Mouse (Mus musculus): Measurements from ENCODE around the gene Tbc1d10b. TPM values are rescaled to one million over a fixed set of nuclear protein-coding genes. Genes with fewer than 3 reads are reported as not detected.
"Not testable (repeated sequence)": the region's sequence is repeated elsewhere in the genome, so short reads cannot be mapped to it uniquely, and the experiment has no call there.

The Tbc1d10b gene
- total RNA-seq, 1 experiment from 2014 or later: 38.9 TPM

GRCm38 (mm10) chr7:127207374-127208294 is 634 bp downstream of the Tbc1d10b start:
- DNase-seq: peak; percentile 66

- no peak for DNase-seq
Observed at GRCm38 (mm10) chr7:127206606-127207005, 1.7 kb downstream of the Tbc1d10b start.

- no peak for DNase-seq
Observed at GRCm38 (mm10) chr7:127196484-127196883, 11.8 kb downstream of the Tbc1d10b start.

- DNase-seq: peak; percentile 97
Observed at GRCm38 (mm10) chr7:127195544-127196295, 12.5 kb downstream of the Tbc1d10b start, which contains the start of gene Cd2bp2. Gene Cd2bp2, minus strand, starts transcription at chr7:127196050.

GRCm38 (mm10) chr7:127194633-127195029 is 13.6 kb downstream of the Tbc1d10b start:
- no peak for DNase-seq

GRCm38 (mm10) chr7:127194011-127194632 is 14.1 kb downstream of the Tbc1d10b start:
- DNase-seq: no peak

- DNase-seq: no peak
Observed at GRCm38 (mm10) chr7:127192989-127193388, 15.3 kb downstream of the Tbc1d10b start.

GRCm38 (mm10) chr7:127190672-127191071 is 17.6 kb downstream of the Tbc1d10b start:
- DNase-seq: no peak

- peak; percentile 41 for DNase-seq
Observed at GRCm38 (mm10) chr7:127188305-127189276, 19.7 kb downstream of the Tbc1d10b start.

- no peak for DNase-seq
Observed at GRCm38 (mm10) chr7:127187351-127187750, 20.9 kb downstream of the Tbc1d10b start.

- DNase-seq: peak; percentile 34
Observed at GRCm38 (mm10) chr7:127185601-127186000, 22.7 kb downstream of the Tbc1d10b start.

- DNase-seq: no peak
Observed at GRCm38 (mm10) chr7:127184720-127185119, 23.5 kb downstream of the Tbc1d10b start.

- no peak for DNase-seq
Observed at GRCm38 (mm10) chr7:127183828-127184227, 24.4 kb downstream of the Tbc1d10b start.

GRCm38 (mm10) chr7:127183345-127183744 is 24.9 kb downstream of the Tbc1d10b start:
- DNase-seq: no peak

- not testable (repeated sequence) for DNase-seq
Observed at GRCm38 (mm10) chr7:127181724-127182123, 26.5 kb downstream of the Tbc1d10b start.

GRCm38 (mm10) chr7:127180783-127181182 is 27.5 kb downstream of the Tbc1d10b start:
- no peak for DNase-seq

GRCm38 (mm10) chr7:127176937-127177336 is 31.3 kb downstream of the Tbc1d10b start:
- DNase-seq: no peak

GRCm38 (mm10) chr7:127166501-127166900 is 41.8 kb downstream of the Tbc1d10b start:
- DNase-seq: no peak

GRCm38 (mm10) chr7:127165607-127166493 is 42.4 kb downstream of the Tbc1d10b start:
- no peak for DNase-seq

- DNase-seq: no peak
Observed at GRCm38 (mm10) chr7:127164002-127164401, 44.3 kb downstream of the Tbc1d10b start.

All from adrenal gland, postnatal 14 days (tissue).